Mouse (Mus musculus): ENCODE data around the gene Sap18b.
"Not testable (repeated sequence)": the region's sequence is repeated elsewhere in the genome, so short reads cannot be mapped to it uniquely, and the experiment has no call there.

Sap18b gene

GRCm38 (mm10) chr8:95822096-95822495 lies 3.0 kb upstream of the Sap18b start:
- no peak for DNase-seq (ENCODE audit: low spot score)

- DNase-seq (ENCODE audit: low spot score): no peak
Measured at GRCm38 (mm10) chr8:95822699-95823098, 2.4 kb upstream of the Sap18b start.

GRCm38 (mm10) chr8:95830144-95830543 lies 5.0 kb downstream of the Sap18b start:
- no peak for DNase-seq (ENCODE audit: low spot score)

GRCm38 (mm10) chr8:95832603-95833434 lies 7.7 kb downstream of the Sap18b start:
- peak; percentile 71 for DNase-seq (ENCODE audit: low spot score)

- no peak for DNase-seq (ENCODE audit: low spot score)
Measured at GRCm38 (mm10) chr8:95833435-95833984, 8.4 kb downstream of the Sap18b start.

GRCm38 (mm10) chr8:95835891-95836290 lies 10.7 kb downstream of the Sap18b start:
- DNase-seq (ENCODE audit: low spot score): no peak

- DNase-seq (ENCODE audit: low spot score): no peak
Measured at GRCm38 (mm10) chr8:95837266-95837665, 12.1 kb downstream of the Sap18b start.

- no peak for DNase-seq (ENCODE audit: low spot score)
Measured at GRCm38 (mm10) chr8:95839289-95839688, 14.1 kb downstream of the Sap18b start.

GRCm38 (mm10) chr8:95841436-95841835 lies 16.3 kb downstream of the Sap18b start:
- DNase-seq (ENCODE audit: low spot score): no peak

- DNase-seq (ENCODE audit: low spot score): no peak
Measured at GRCm38 (mm10) chr8:95843968-95844367, 18.8 kb downstream of the Sap18b start.

GRCm38 (mm10) chr8:95845026-95845425 lies 19.9 kb downstream of the Sap18b start:
- no peak for DNase-seq (ENCODE audit: low spot score)

GRCm38 (mm10) chr8:95848061-95848551 lies 23.0 kb downstream of the Sap18b start:
- no peak for DNase-seq (ENCODE audit: low spot score)

GRCm38 (mm10) chr8:95848734-95849464 lies 23.8 kb downstream of the Sap18b start:
- no peak for DNase-seq (ENCODE audit: low spot score)

- no peak for DNase-seq (ENCODE audit: low spot score)
Measured at GRCm38 (mm10) chr8:95850326-95850725, 25.2 kb downstream of the Sap18b start.

GRCm38 (mm10) chr8:95852290-95852689 lies 27.1 kb downstream of the Sap18b start:
- DNase-seq (ENCODE audit: low spot score): no peak

GRCm38 (mm10) chr8:95853102-95853843 lies 28.1 kb downstream of the Sap18b start, which contains the start of gene Slc38a7:
Gene Slc38a7, minus strand, starts transcription at chr8:95853539.
- DNase-seq (ENCODE audit: low spot score): peak; percentile 56

GRCm38 (mm10) chr8:95854174-95854573 lies 29.0 kb downstream of the Sap18b start:
- no peak for DNase-seq (ENCODE audit: low spot score)

GRCm38 (mm10) chr8:95863761-95864440 lies 38.8 kb downstream of the Sap18b start:
- not testable (repeated sequence) for DNase-seq (ENCODE audit: low spot score)

GRCm38 (mm10) chr8:95864851-95865250 lies 39.7 kb downstream of the Sap18b start:
- DNase-seq (ENCODE audit: low spot score): not testable (repeated sequence)

- no peak for DNase-seq (ENCODE audit: low spot score)
Measured at GRCm38 (mm10) chr8:95871690-95872089, 46.5 kb downstream of the Sap18b start.

- DNase-seq (ENCODE audit: low spot score): no peak
Measured at GRCm38 (mm10) chr8:95875270-95875669, 50.1 kb downstream of the Sap18b start.
